Mouse (Mus musculus): ENCODE measurements around the gene Ywhag. TPM values are rescaled to one million over a fixed set of nuclear protein-coding genes. Genes with fewer than 3 reads are reported as not detected.

The Ywhag gene
- polyA plus RNA-seq, 1 experiment from 2014 or later = 431 TPM

GRCm38 (mm10) chr5:135877180-135877579 is 57.2 kb downstream of the Ywhag start:
- Histone ChIP-seq H3K9ac (replicated peaks; ENCODE audit: low read depth, low read length) (no peak overlapping the region), H3K4me2 (ENCODE audit: low read depth, low read length) (peak overlapping the region; percentile 47), H3K27ac (ENCODE audit: low read depth, low read length) (0 out of 2 replicates have a peak overlapping the region, but pooled peaks have one; percentile 18), H3K27me3 (ENCODE audit: control insufficient read depth, insufficient read depth, low read length) (no peaks in the 10 kb centered on the region), H3K9me3 (ENCODE audit: control insufficient read depth, low read length) (no peaks in the 10 kb centered on the region), H3K4me1 (ENCODE audit: control insufficient read depth, insufficient read depth, low read length) (0 out of 2 replicates have a peak, but pooled peaks cover 5% of the 10 kb centered on the region), H3K4me3 (ENCODE audit: low read depth, low read length) (no peak overlapping the region), H3K36me3 (ENCODE audit: control insufficient read depth, insufficient read depth, low read length) (no peaks in the 10 kb centered on the region)
- WGBS = 22% methylated on average over 8 of the region's 8 CpGs
- ATAC-seq (ENCODE audit: low read depth) = no peak

GRCm38 (mm10) chr5:135873753-135874152 is 60.7 kb downstream of the Ywhag start:
- 68% methylated on average over 8 of the region's 9 CpGs for WGBS
- no peaks in the 10 kb centered on the region for H3K27me3 ChIP-seq (ENCODE audit: control insufficient read depth, insufficient read depth, low read length)
- no peak overlapping the region for H3K9ac ChIP-seq (replicated peaks; ENCODE audit: low read depth, low read length)
- no peaks in the 10 kb centered on the region for H3K36me3 ChIP-seq (ENCODE audit: control insufficient read depth, insufficient read depth, low read length)
- H3K4me3 ChIP-seq (ENCODE audit: low read depth, low read length) = no peak overlapping the region
- no peak overlapping the region for H3K4me2 ChIP-seq (ENCODE audit: low read depth, low read length)
- 0 out of 2 replicates have a peak, but pooled peaks cover 5% of the 10 kb centered on the region for H3K4me1 ChIP-seq (ENCODE audit: control insufficient read depth, insufficient read depth, low read length)
- no peaks in the 10 kb centered on the region for H3K9me3 ChIP-seq (ENCODE audit: control insufficient read depth, low read length)
- ATAC-seq (ENCODE audit: low read depth) = no peak
- H3K27ac ChIP-seq (ENCODE audit: low read depth, low read length) = no peak overlapping the region

- WGBS = 22% methylated on average over 16 of the region's 16 CpGs
- H3K9ac ChIP-seq (replicated peaks; ENCODE audit: low read depth, low read length) = no peak overlapping the region
- H3K27me3 ChIP-seq (ENCODE audit: control insufficient read depth, insufficient read depth, low read length) = no peaks in the 10 kb centered on the region
- ATAC-seq (ENCODE audit: low read depth) = no peak
- peaks cover 7% of the 10 kb centered on the region; the same call in 1 of the 2 replicates for H3K4me1 ChIP-seq (ENCODE audit: control insufficient read depth, insufficient read depth, low read length)
- H3K4me3 ChIP-seq (ENCODE audit: low read depth, low read length) = no peak overlapping the region
- H3K9me3 ChIP-seq (ENCODE audit: control insufficient read depth, low read length) = no peaks in the 10 kb centered on the region
- no peak overlapping the region for H3K27ac ChIP-seq (ENCODE audit: low read depth, low read length)
- H3K4me2 ChIP-seq (ENCODE audit: low read depth, low read length) = no peak overlapping the region
- no peaks in the 10 kb centered on the region for H3K36me3 ChIP-seq (ENCODE audit: control insufficient read depth, insufficient read depth, low read length)
These were observed 61.4 kb downstream of the Ywhag start for GRCm38 (mm10) chr5:135872996-135873395.

GRCm38 (mm10) chr5:135870505-135870904 is 63.9 kb downstream of the Ywhag start:
- no peaks in the 10 kb centered on the region for H3K27me3 ChIP-seq (ENCODE audit: control insufficient read depth, insufficient read depth, low read length)
- no peak overlapping the region for H3K4me3 ChIP-seq (ENCODE audit: low read depth, low read length)
- H3K36me3 ChIP-seq (ENCODE audit: control insufficient read depth, insufficient read depth, low read length) = no peaks in the 10 kb centered on the region
- H3K9me3 ChIP-seq (ENCODE audit: control insufficient read depth, low read length) = no peaks in the 10 kb centered on the region
- H3K4me2 ChIP-seq (ENCODE audit: low read depth, low read length) = no peak overlapping the region
- no peak overlapping the region for H3K27ac ChIP-seq (ENCODE audit: low read depth, low read length)
- no peak overlapping the region for H3K9ac ChIP-seq (replicated peaks; ENCODE audit: low read depth, low read length)
- peaks cover 9% of the 10 kb centered on the region for H3K4me1 ChIP-seq (ENCODE audit: control insufficient read depth, insufficient read depth, low read length)
- 92% methylated on average over 5 of the region's 5 CpGs for WGBS
- no peak for ATAC-seq (ENCODE audit: low read depth)

GRCm38 (mm10) chr5:135869661-135870423 is 64.6 kb downstream of the Ywhag start:
- H3K4me3 ChIP-seq (ENCODE audit: low read depth, low read length) = no peak overlapping the region
- no peaks in the 10 kb centered on the region; the same call in 1 of the 2 replicates for H3K36me3 ChIP-seq (ENCODE audit: control insufficient read depth, insufficient read depth, low read length)
- H3K9ac ChIP-seq (replicated peaks; ENCODE audit: low read depth, low read length) = no peak overlapping the region
- 63% methylated on average over 14 of the region's 14 CpGs for WGBS
- H3K27me3 ChIP-seq (ENCODE audit: control insufficient read depth, insufficient read depth, low read length) = no peaks in the 10 kb centered on the region
- 0 out of 2 replicates have a peak overlapping the region, but pooled peaks have one; percentile 11 for H3K4me2 ChIP-seq (ENCODE audit: low read depth, low read length)
- no peak overlapping the region for H3K27ac ChIP-seq (ENCODE audit: low read depth, low read length)
- H3K9me3 ChIP-seq (ENCODE audit: control insufficient read depth, low read length) = no peaks in the 10 kb centered on the region
- ATAC-seq (ENCODE audit: low read depth) = no peak
- peaks cover 9% of the 10 kb centered on the region for H3K4me1 ChIP-seq (ENCODE audit: control insufficient read depth, insufficient read depth, low read length)

GRCm38 (mm10) chr5:135868653-135869052 is 65.8 kb downstream of the Ywhag start:
- Histone ChIP-seq H3K9ac (replicated peaks; ENCODE audit: low read depth, low read length) (peak overlapping the region; percentile 71), H3K36me3 (ENCODE audit: control insufficient read depth, insufficient read depth, low read length) (no peaks in the 10 kb centered on the region; the same call in 1 of the 2 replicates), H3K4me2 (ENCODE audit: low read depth, low read length) (peak overlapping the region; percentile 71), H3K4me1 (ENCODE audit: control insufficient read depth, insufficient read depth, low read length) (peaks cover 9% of the 10 kb centered on the region), H3K27ac (ENCODE audit: low read depth, low read length) (no peak overlapping the region), H3K4me3 (ENCODE audit: low read depth, low read length) (peak overlapping the region; percentile 40), H3K27me3 (ENCODE audit: control insufficient read depth, insufficient read depth, low read length) (no peaks in the 10 kb centered on the region), H3K9me3 (ENCODE audit: control insufficient read depth, low read length) (no peaks in the 10 kb centered on the region)
- 3% methylated on average over 27 of the region's 27 CpGs for WGBS
- ATAC-seq (ENCODE audit: low read depth) = no peak

- Histone ChIP-seq H3K4me1 (ENCODE audit: control insufficient read depth, insufficient read depth, low read length) (peaks cover 9% of the 10 kb centered on the region), H3K9ac (replicated peaks; ENCODE audit: low read depth, low read length) (peak overlapping the region; percentile 71), H3K4me3 (ENCODE audit: low read depth, low read length) (peak overlapping the region; percentile 40), H3K27me3 (ENCODE audit: control insufficient read depth, insufficient read depth, low read length) (no peaks in the 10 kb centered on the region), H3K27ac (ENCODE audit: low read depth, low read length) (peak overlapping the region; percentile 62), H3K36me3 (ENCODE audit: control insufficient read depth, insufficient read depth, low read length) (no peaks in the 10 kb centered on the region; the same call in 1 of the 2 replicates), H3K9me3 (ENCODE audit: control insufficient read depth, low read length) (no peaks in the 10 kb centered on the region), H3K4me2 (ENCODE audit: low read depth, low read length) (peak overlapping the region; percentile 71)
- ATAC-seq (ENCODE audit: low read depth) = peak; percentile 45; the same call in 1 of the 2 replicates
- whole genome bisulfite sequencing = 1% methylated on average over 81 of the region's 89 CpGs
These were observed 66.5 kb downstream of the Ywhag start for GRCm38 (mm10) chr5:135867637-135868593.

GRCm38 (mm10) chr5:135866662-135867061 is 67.8 kb downstream of the Ywhag start:
- Histone ChIP-seq H3K4me3 (ENCODE audit: low read depth, low read length) (no peak overlapping the region), H3K36me3 (ENCODE audit: control insufficient read depth, insufficient read depth, low read length) (no peaks in the 10 kb centered on the region; the same call in 1 of the 2 replicates), H3K27ac (ENCODE audit: low read depth, low read length) (no peak overlapping the region), H3K9me3 (ENCODE audit: control insufficient read depth, low read length) (no peaks in the 10 kb centered on the region), H3K4me1 (ENCODE audit: control insufficient read depth, insufficient read depth, low read length) (peaks cover 9% of the 10 kb centered on the region), H3K9ac (replicated peaks; ENCODE audit: low read depth, low read length) (no peak overlapping the region), H3K4me2 (ENCODE audit: low read depth, low read length) (no peak overlapping the region), H3K27me3 (ENCODE audit: control insufficient read depth, insufficient read depth, low read length) (no peaks in the 10 kb centered on the region)
- no peak for ATAC-seq (ENCODE audit: low read depth)
- WGBS = 45% methylated on average over 8 of the region's 8 CpGs

Data from neural tube, embryonic 14.5 days (tissue).